In genomic region chr7:47016602-47017001, GRCm38 (mm10) we compare ENCODE assay signal across 21 mouse cellular contexts. TPM values are rescaled to one million over a fixed set of nuclear protein-coding genes. Genes with fewer than 3 reads are reported as not detected.
"Had no signal": no experiment of that assay in that cellular context is flagged by ENCODE, and none has a peak within 500 bp of the region (broad histone marks: within the 10 kb centered on the region; RNA-seq: fewer than 3 reads in every experiment).

No protein-coding gene starts in this region.

- H3K4me3 ChIP-seq: midbrain, embryonic 13.5 days; midbrain, embryonic 15.5 days; neural tube, embryonic 12.5 days; stomach, embryonic 15.5 days had no signal

- H3K27ac ChIP-seq: midbrain, embryonic 13.5 days; midbrain, embryonic 15.5 days; neural tube, embryonic 12.5 days; stomach, embryonic 15.5 days; stomach, postnatal 0 days had no signal

- H3K36me3 ChIP-seq: midbrain, embryonic 13.5 days; midbrain, embryonic 15.5 days; neural tube, embryonic 12.5 days; stomach, embryonic 15.5 days had no signal

- H3K4me1 ChIP-seq: neural tube, embryonic 12.5 days had no signal

- DNase-seq: lung, adult 18-20 months; lung, embryonic 14.5 days; lung, postnatal 10 days; lung, postnatal 4 days; right cerebral cortex, postnatal 14 days; thymus, postnatal 25 days; thymus, postnatal 4 days had no signal

- H3K4me2 ChIP-seq: lung, embryonic 14.5 days; midbrain, embryonic 11.5 days; midbrain, embryonic 13.5 days; midbrain, embryonic 15.5 days; neural tube, embryonic 12.5 days; stomach, embryonic 15.5 days had no signal

- H3K9ac ChIP-seq: lung, embryonic 14.5 days; midbrain, embryonic 13.5 days; midbrain, embryonic 15.5 days; neural tube, embryonic 12.5 days; stomach, embryonic 15.5 days had no signal

- H3K27me3 ChIP-seq: midbrain, embryonic 13.5 days; midbrain, embryonic 15.5 days; neural tube, embryonic 12.5 days; stomach, embryonic 15.5 days had no signal

- H3K9me3 ChIP-seq: midbrain, embryonic 13.5 days; midbrain, embryonic 15.5 days; neural tube, embryonic 12.5 days; stomach, embryonic 15.5 days had no signal

RNA-seq across cellular contexts. Expression of gene Gm9999, which starts 33.2 kb away (rescaled TPM):
- total RNA-seq: megakaryocyte-erythroid progenitor cell, adult 5-6 weeks; midbrain, postnatal 0 days; monocyte, adult 5-6 weeks; neutrophil, adult 5-6 weeks had no signal
- polyA plus RNA-seq: lung, embryonic 14.5 days; lung, embryonic 16.5 days; midbrain, embryonic 11.5 days; midbrain, embryonic 13.5 days; midbrain, embryonic 15.5 days; midbrain, postnatal 0 days; neural tube, embryonic 12.5 days; neural tube, embryonic 14.5 days; spleen, adult 2 months; stomach, embryonic 15.5 days; stomach, postnatal 0 days; urinary bladder, adult 2 months had no signal
